Mouse (Mus musculus): ENCODE measurements around the gene March1. TPM values are rescaled to one million over a fixed set of nuclear protein-coding genes. Genes with fewer than 3 reads are reported as not detected.

The March1 gene
- polyA plus RNA-seq, 2 experiments: 0.41 to 0.62 TPM

GRCm38 (mm10) chr8:65982039-65982438 lies 364.3 kb downstream of the March1 start:
- H3K9ac ChIP-seq (ENCODE audit: low read depth, low read length, severe bottlenecking): no peak overlapping the region
- H3K27me3 ChIP-seq (ENCODE audit: control insufficient read depth, insufficient read depth, low read length): no peaks in the 10 kb centered on the region
- H3K4me1 ChIP-seq (ENCODE audit: control insufficient read depth, insufficient read depth, low read length): no peaks in the 10 kb centered on the region
- ATAC-seq (ENCODE audit: low FRiP score, low read depth) (no peak), DNase-seq (ENCODE audit: low spot score) (no peak)
- no peak for TF ChIP-seq POLR2A (IDR thresholded peaks at IDR 0.05; ENCODE audit: borderline replicate concordance, extremely low read depth, insufficient read depth, insufficient read length)
- no peak overlapping the region for H3K27ac ChIP-seq (replicated peaks; ENCODE audit: low read depth, low read length)
- H3K4me3 ChIP-seq (replicated peaks; ENCODE audit: low read length): no peak overlapping the region
- no peak overlapping the region for H3K4me2 ChIP-seq (replicated peaks; ENCODE audit: low read depth, low read length, severe bottlenecking)
- WGBS: 76% methylated on average over 2 of the region's 2 CpGs
- H3K36me3 ChIP-seq (ENCODE audit: control insufficient read depth, insufficient read depth, low read length): no peaks in the 10 kb centered on the region
- H3K9me3 ChIP-seq (ENCODE audit: control insufficient read depth, low read length): no peaks in the 10 kb centered on the region

- 93% methylated on average over 1 of the region's 1 CpGs for WGBS
- Histone ChIP-seq H3K27me3 (ENCODE audit: control insufficient read depth, insufficient read depth, low read length) (no peaks in the 10 kb centered on the region), H3K4me1 (ENCODE audit: control insufficient read depth, insufficient read depth, low read length) (no peaks in the 10 kb centered on the region), H3K9me3 (ENCODE audit: control insufficient read depth, low read length) (no peaks in the 10 kb centered on the region), H3K9ac (ENCODE audit: low read depth, low read length, severe bottlenecking) (no peak overlapping the region), H3K4me2 (replicated peaks; ENCODE audit: low read depth, low read length, severe bottlenecking) (no peak overlapping the region), H3K36me3 (ENCODE audit: control insufficient read depth, insufficient read depth, low read length) (no peaks in the 10 kb centered on the region), H3K27ac (replicated peaks; ENCODE audit: low read depth, low read length) (no peak overlapping the region), H3K4me3 (replicated peaks; ENCODE audit: low read length) (no peak overlapping the region)
- ATAC-seq (ENCODE audit: low FRiP score, low read depth) (no peak), DNase-seq (ENCODE audit: low spot score) (no peak)
- no peak for TF ChIP-seq POLR2A (IDR thresholded peaks at IDR 0.05; ENCODE audit: borderline replicate concordance, extremely low read depth, insufficient read depth, insufficient read length)
Measured at GRCm38 (mm10) chr8:65987665-65988064, 370.0 kb downstream of the March1 start.

GRCm38 (mm10) chr8:66022815-66023214 lies 405.1 kb downstream of the March1 start:
- H3K4me1 ChIP-seq (ENCODE audit: control insufficient read depth, insufficient read depth, low read length): no peaks in the 10 kb centered on the region
- no peak overlapping the region for H3K27ac ChIP-seq (replicated peaks; ENCODE audit: low read depth, low read length)
- no peaks in the 10 kb centered on the region for H3K36me3 ChIP-seq (ENCODE audit: control insufficient read depth, insufficient read depth, low read length)
- ATAC-seq (ENCODE audit: low FRiP score, low read depth) (no peak), DNase-seq (ENCODE audit: low spot score) (no peak)
- H3K27me3 ChIP-seq (ENCODE audit: control insufficient read depth, insufficient read depth, low read length): no peaks in the 10 kb centered on the region
- no peak overlapping the region for H3K9ac ChIP-seq (ENCODE audit: low read depth, low read length, severe bottlenecking)
- no peak overlapping the region for H3K4me2 ChIP-seq (replicated peaks; ENCODE audit: low read depth, low read length, severe bottlenecking)
- H3K4me3 ChIP-seq (replicated peaks; ENCODE audit: low read length): no peak overlapping the region
- no peak for TF ChIP-seq POLR2A (IDR thresholded peaks at IDR 0.05; ENCODE audit: borderline replicate concordance, extremely low read depth, insufficient read depth, insufficient read length)
- WGBS: 76% methylated on average over 2 of the region's 2 CpGs
- no peaks in the 10 kb centered on the region for H3K9me3 ChIP-seq (ENCODE audit: control insufficient read depth, low read length)

GRCm38 (mm10) chr8:66033651-66034050 lies 416.0 kb downstream of the March1 start:
- ATAC-seq (ENCODE audit: low FRiP score, low read depth): no peak
- WGBS: 53% methylated on average over 3 of the region's 3 CpGs
- Histone ChIP-seq H3K27ac (replicated peaks; ENCODE audit: low read depth, low read length) (no peak overlapping the region), H3K4me3 (replicated peaks; ENCODE audit: low read length) (no peak overlapping the region), H3K36me3 (ENCODE audit: control insufficient read depth, insufficient read depth, low read length) (no peaks in the 10 kb centered on the region), H3K4me1 (ENCODE audit: control insufficient read depth, insufficient read depth, low read length) (no peaks in the 10 kb centered on the region), H3K27me3 (ENCODE audit: control insufficient read depth, insufficient read depth, low read length) (no peaks in the 10 kb centered on the region), H3K9me3 (ENCODE audit: control insufficient read depth, low read length) (no peaks in the 10 kb centered on the region), H3K4me2 (replicated peaks; ENCODE audit: low read depth, low read length, severe bottlenecking) (no peak overlapping the region), H3K9ac (ENCODE audit: low read depth, low read length, severe bottlenecking) (no peak overlapping the region)
- TF ChIP-seq POLR2A (IDR thresholded peaks at IDR 0.05; ENCODE audit: borderline replicate concordance, extremely low read depth, insufficient read depth, insufficient read length): no peak
- no peak for DNase-seq (ENCODE audit: low spot score)

- no peak overlapping the region for H3K4me3 ChIP-seq (replicated peaks; ENCODE audit: low read length)
- no peak for TF ChIP-seq POLR2A (IDR thresholded peaks at IDR 0.05; ENCODE audit: borderline replicate concordance, extremely low read depth, insufficient read depth, insufficient read length)
- no peaks in the 10 kb centered on the region for H3K9me3 ChIP-seq (ENCODE audit: control insufficient read depth, low read length)
- H3K27ac ChIP-seq (replicated peaks; ENCODE audit: low read depth, low read length): no peak overlapping the region
- ATAC-seq (ENCODE audit: low FRiP score, low read depth): no peak
- DNase-seq (ENCODE audit: low spot score): no peak
- 94% methylated on average over 3 of the region's 3 CpGs for WGBS
- H3K4me1 ChIP-seq (ENCODE audit: control insufficient read depth, insufficient read depth, low read length): no peaks in the 10 kb centered on the region
- no peak overlapping the region for H3K4me2 ChIP-seq (replicated peaks; ENCODE audit: low read depth, low read length, severe bottlenecking)
- H3K9ac ChIP-seq (ENCODE audit: low read depth, low read length, severe bottlenecking): no peak overlapping the region
- no peaks in the 10 kb centered on the region for H3K36me3 ChIP-seq (ENCODE audit: control insufficient read depth, insufficient read depth, low read length)
- H3K27me3 ChIP-seq (ENCODE audit: control insufficient read depth, insufficient read depth, low read length): no peaks in the 10 kb centered on the region
Measured at GRCm38 (mm10) chr8:66034429-66034828, 416.7 kb downstream of the March1 start.

- H3K36me3 ChIP-seq (ENCODE audit: control insufficient read depth, insufficient read depth, low read length): no peaks in the 10 kb centered on the region
- WGBS: 95% methylated on average over 3 of the region's 3 CpGs
- no peaks in the 10 kb centered on the region for H3K9me3 ChIP-seq (ENCODE audit: control insufficient read depth, low read length)
- DNase-seq (ENCODE audit: low spot score) (peak; percentile 1), ATAC-seq (ENCODE audit: low FRiP score, low read depth) (no peak)
- no peak for TF ChIP-seq POLR2A (IDR thresholded peaks at IDR 0.05; ENCODE audit: borderline replicate concordance, extremely low read depth, insufficient read depth, insufficient read length)
- H3K4me1 ChIP-seq (ENCODE audit: control insufficient read depth, insufficient read depth, low read length): no peaks in the 10 kb centered on the region
- H3K27me3 ChIP-seq (ENCODE audit: control insufficient read depth, insufficient read depth, low read length): no peaks in the 10 kb centered on the region
- H3K4me2 ChIP-seq (replicated peaks; ENCODE audit: low read depth, low read length, severe bottlenecking): no peak overlapping the region
- no peak overlapping the region for H3K27ac ChIP-seq (replicated peaks; ENCODE audit: low read depth, low read length)
- no peak overlapping the region for H3K4me3 ChIP-seq (replicated peaks; ENCODE audit: low read length)
- H3K9ac ChIP-seq (ENCODE audit: low read depth, low read length, severe bottlenecking): no peak overlapping the region
Measured at GRCm38 (mm10) chr8:66094152-66094551, 476.5 kb downstream of the March1 start.

Measured in limb, embryonic 14.5 days (tissue).